Mouse (Mus musculus) E14TG2a.4 (cell line): ENCODE data around the gene Cln5.

Source experiments
- CTCF ChIP-seq: conservative IDR thresholded peaks from 2 replicates; pipeline ENCODE4 v1.5.1; 2014; ENCODE audit warnings: low read length
- NANOG ChIP-seq: IDR thresholded peaks from 2 replicates; pipeline ENCODE4 v1.6.1; 2014; ENCODE audit warnings: borderline replicate concordance, low read length, mixed read lengths
- POU5F1 ChIP-seq: IDR thresholded peaks from 2 replicates; pipeline ENCODE4 v1.6.1; 2014; ENCODE audit warnings: low read length, borderline replicate concordance

GRCm38 (mm10) chr14:103099238-103099933, 29.4 kb downstream of the Cln5 start, which contains the start of gene Fbxl3:
- TF ChIP-seq CTCF (no peak), NANOG (no peak), POU5F1 (no peak)
